Mouse (Mus musculus) adrenal gland, postnatal 4 days (tissue): Measurements from ENCODE around the gene Rinl. TPM values are rescaled to one million over a fixed set of nuclear protein-coding genes. Genes with fewer than 3 reads are reported as not detected.

Experiments
- total RNA-seq, 2 experiments: library from RNA; stranded (reverse); gene quantifications; 2 replicates each; pipeline ENCODE4 v1.2.3; 2021

Gene Rinl
- total RNA-seq, 2 experiments from 2014 or later: 2.2 to 4.2 TPM

Other genes starting within 250 kb of the Rinl start
- gene Sycn, start 248.1 kb upstream of the Rinl start, total RNA-seq: 100 to 1,000 TPM in 1 of 2 experiments, not detected in 1; 117 TPM
- gene Nccrp1, start 241.7 kb upstream of the Rinl start, total RNA-seq: not detected
- 10 to 100 TPM; 56.0 to 59.0 TPM for gene Samd4b, start 190.8 kb upstream of the Rinl start, total RNA-seq
- gene Pak4, start 190.8 kb upstream of the Rinl start, total RNA-seq: 10 to 100 TPM; 32.0 to 36.6 TPM
- not detected for gene Acp7, start 157.6 kb upstream of the Rinl start, total RNA-seq
- gene Fbxo27, start 96.1 kb upstream of the Rinl start, total RNA-seq: 1 to 10 TPM; 2.8 to 4.6 TPM
- gene Fbxo17, start 72.2 kb upstream of the Rinl start, total RNA-seq: 10 to 100 TPM; 10.1 to 10.6 TPM
- 10 to 100 TPM; 59.7 to 63.5 TPM for gene Mrps12, start 47.1 kb upstream of the Rinl start, total RNA-seq
- 10 to 100 TPM; 25.0 to 27.0 TPM for gene Sars2, start 47.0 kb upstream of the Rinl start, total RNA-seq
- not detected for gene Ccer2, start 32.8 kb upstream of the Rinl start, total RNA-seq
- gene Sirt2, start 22.2 kb upstream of the Rinl start, total RNA-seq: 10 to 100 TPM; 62.8 to 66.2 TPM
- gene Nfkbib, start 21.5 kb upstream of the Rinl start, total RNA-seq: 10 to 100 TPM; 24.6 to 27.3 TPM
- 100 to 1,000 TPM; 722 to 725 TPM for gene Hnrnpl, start 19.6 kb downstream of the Rinl start, total RNA-seq
- 100 to 1,000 TPM; 327 to 392 TPM for gene Ech1, start 36.2 kb downstream of the Rinl start, total RNA-seq
- gene Lgals4, start 44.9 kb downstream of the Rinl start, total RNA-seq: 10 to 100 TPM; 29.2 to 33.2 TPM
- gene Lgals7, start 74.9 kb downstream of the Rinl start, total RNA-seq: 1 to 10 TPM; 3.9 TPM
- gene Capn12, start 92.5 kb downstream of the Rinl start, total RNA-seq: under 1 TPM; 0.11 to 0.17 TPM
- 100 to 1,000 TPM; 220 to 242 TPM for gene Actn4, start 173.4 kb downstream of the Rinl start, total RNA-seq
- 100 to 1,000 TPM; 308 to 312 TPM for gene Eif3k, start 192.9 kb downstream of the Rinl start, total RNA-seq
- gene Map4k1, start 193.1 kb downstream of the Rinl start, total RNA-seq: 1 to 10 TPM; 2.5 to 3.6 TPM